Mouse (Mus musculus) MEL (cell line): ENCODE data around the gene Ramp2. TPM values are rescaled to one million over a fixed set of nuclear protein-coding genes. Genes with fewer than 3 reads are reported as not detected.

ENCODE experiments used
- DNase-seq: peaks from one replicate; pipeline ENCODE4 v3.0.0; 2011; ENCODE audit warnings: low read depth, low spot score
- H3K27ac ChIP-seq: 2 replicates; pipeline ENCODE4 v1.5.1; 2012; ENCODE audit warnings: low read depth, mild to moderate bottlenecking, control low read depth, low read length, moderate library complexity; ENCODE audit not compliant: control insufficient read depth
- H3K27me3 ChIP-seq, 2 experiments: fragments of 150-350 bp in 1 of 2; sonication (generic) in 1 of 2; 2 replicates each; pipeline ENCODE4 v1.6.1; 2012; ENCODE audit warnings: low read length in 2 of 2, mild to moderate bottlenecking in 2 of 2, improper control_type of control experiment in 1 of 2, moderate library complexity in 1 of 2; ENCODE audit not compliant: insufficient read depth in 2 of 2, control insufficient read depth in 1 of 2
- H3K36me3 ChIP-seq, 2 experiments: 2 replicates each; pipeline ENCODE4 v1.6.1; 2012 to 2014; ENCODE audit warnings: low read length in 2 of 2, improper control_type of control experiment in 1 of 2, inconsistent platforms in 1 of 2, mild to moderate bottlenecking in 1 of 2; ENCODE audit not compliant: insufficient read depth in 2 of 2, control insufficient read depth in 1 of 2
- H3K4me1 ChIP-seq, 2 experiments: fragments of 150-350 bp in 1 of 2; sonication (generic) in 1 of 2; 2 replicates each; pipeline ENCODE4 v1.6.1; 2012; ENCODE audit warnings: low read length in 2 of 2, improper control_type of control experiment in 1 of 2, mild to moderate bottlenecking in 1 of 2; ENCODE audit not compliant: insufficient read depth in 2 of 2, control insufficient read depth in 1 of 2
- H3K4me3 ChIP-seq, 2 experiments: fragments of 150-350 bp in 1 of 2; sonication (generic) in 1 of 2; 2 replicates each; pipeline ENCODE4 v1.5.1; 2012; ENCODE audit warnings: low read depth in 2 of 2, low read length in 2 of 2, mild to moderate bottlenecking in 2 of 2, moderate library complexity in 2 of 2, control low read depth in 1 of 2, improper control_type of control experiment in 1 of 2; ENCODE audit not compliant: control insufficient read depth in 1 of 2, insufficient read depth in 1 of 2
- H3K79me2 ChIP-seq: 2 replicates; pipeline ENCODE4 v1.6.1; 2012; ENCODE audit warnings: mild to moderate bottlenecking, low read length, moderate library complexity; ENCODE audit not compliant: control insufficient read depth, poor library complexity, insufficient read depth
- H3K9ac ChIP-seq: 2 replicates; pipeline ENCODE4 v1.6.1; 2012; ENCODE audit warnings: low read depth, mild to moderate bottlenecking, control low read depth, low read length, moderate library complexity; ENCODE audit not compliant: control insufficient read depth, poor library complexity, severe bottlenecking
- H3K9me3 ChIP-seq: fragments of 150-350 bp; sonication (generic); replicated peaks from 2 replicates; pipeline ENCODE4 v1.6.1; 2012; ENCODE audit warnings: mild to moderate bottlenecking, low read length, improper control_type of control experiment, moderate library complexity; ENCODE audit not compliant: insufficient read depth
- BHLHE40 ChIP-seq: IDR thresholded peaks from 2 replicates; pipeline ENCODE4 v1.6.1; 2012; ENCODE audit warnings: low read depth, mild to moderate bottlenecking, inconsistent platforms, low read length, improper control_type of control experiment, borderline replicate concordance
- CHD1 ChIP-seq: IDR thresholded peaks from 2 replicates; pipeline ENCODE4 v1.6.1; 2012; ENCODE audit warnings: low read depth, mild to moderate bottlenecking, inconsistent platforms, low read length, improper control_type of control experiment
- CTCF ChIP-seq, 3 experiments: IDR thresholded peaks in 2 of 3; conservative IDR thresholded peaks in 1 of 3; 2 replicates each; pipeline ENCODE4 v1.5.1; 2011 to 2012; ENCODE audit warnings: low read length in 3 of 3, low read depth in 2 of 3, mild to moderate bottlenecking in 2 of 3, improper control_type of control experiment in 1 of 3, inconsistent platforms in 1 of 3, mixed read lengths in 1 of 3, moderate library complexity in 1 of 3; ENCODE audit not compliant: control insufficient read depth in 1 of 3, insufficient read depth in 1 of 3, poor library complexity in 1 of 3, severe bottlenecking in 1 of 3
- E2F4 ChIP-seq: IDR thresholded peaks from 2 replicates; pipeline ENCODE4 v1.6.1; 2011; ENCODE audit warnings: low read depth, low read length, improper control_type of control experiment, borderline replicate concordance
- GATA1 ChIP-seq: IDR thresholded peaks from 2 replicates; pipeline ENCODE4 v1.6.1; 2011; ENCODE audit warnings: low read depth, low read length, improper control_type of control experiment
- JUND ChIP-seq: IDR thresholded peaks from 2 replicates; pipeline ENCODE4 v1.6.1; 2011; ENCODE audit warnings: low read depth, mild to moderate bottlenecking, improper control_type of control experiment, low read length
- KAT2A ChIP-seq: conservative IDR thresholded peaks from 2 replicates; pipeline ENCODE4 v1.6.1; 2012; ENCODE audit warnings: low read depth, low read length, improper control_type of control experiment, inconsistent platforms
- MAFK ChIP-seq: IDR thresholded peaks from 2 replicates; pipeline ENCODE4 v1.6.1; 2011; ENCODE audit warnings: low read depth, mild to moderate bottlenecking, low read length, improper control_type of control experiment, borderline replicate concordance
- MAX ChIP-seq: IDR thresholded peaks from 2 replicates; pipeline ENCODE4 v1.6.1; 2011; ENCODE audit warnings: low read length, improper control_type of control experiment
- MXI1 ChIP-seq: IDR thresholded peaks from 2 replicates; pipeline ENCODE4 v1.6.1; 2011; ENCODE audit warnings: mild to moderate bottlenecking, low read depth, low read length, improper control_type of control experiment
- MYB ChIP-seq: IDR thresholded peaks from 2 replicates; pipeline ENCODE4 v1.6.1; 2011; ENCODE audit warnings: mild to moderate bottlenecking, low read depth, low read length, improper control_type of control experiment
- MYC ChIP-seq: IDR thresholded peaks from 2 replicates; pipeline ENCODE4 v1.6.1; 2011; ENCODE audit warnings: low read depth, mild to moderate bottlenecking, low read length, improper control_type of control experiment, moderate library complexity
- NRF1 ChIP-seq: IDR thresholded peaks from 2 replicates; pipeline ENCODE4 v1.6.1; 2014; ENCODE audit warnings: low read depth, mild to moderate bottlenecking, inconsistent platforms, low read length, improper control_type of control experiment, moderate library complexity; ENCODE audit not compliant: poor library complexity, insufficient read depth, severe bottlenecking
- POLR2A ChIP-seq, 2 experiments: IDR thresholded peaks; 2 replicates each; pipeline ENCODE4 v1.6.1; 2011 to 2012; ENCODE audit warnings: low read length in 2 of 2, mild to moderate bottlenecking in 2 of 2, control low read depth in 1 of 2, improper control_type of control experiment in 1 of 2, low read depth in 1 of 2, moderate library complexity in 1 of 2; ENCODE audit not compliant: control insufficient read depth in 1 of 2, insufficient read depth in 1 of 2, poor library complexity in 1 of 2
- POLR2AphosphoS2 ChIP-seq: IDR thresholded peaks from 2 replicates; pipeline ENCODE4 v1.6.1; 2011; ENCODE audit warnings: low read length, improper control_type of control experiment
- POLR2AphosphoS5 ChIP-seq: IDR thresholded peaks from 2 replicates; pipeline ENCODE4 v1.6.1; 2012; ENCODE audit warnings: low read depth, borderline replicate concordance, mild to moderate bottlenecking, inconsistent platforms, low read length, moderate library complexity, mixed read lengths
- RAD21 ChIP-seq: IDR thresholded peaks from 2 replicates; pipeline ENCODE4 v1.6.1; 2011; ENCODE audit warnings: mild to moderate bottlenecking, low read depth, low read length, improper control_type of control experiment
- RCOR1 ChIP-seq: IDR thresholded peaks from 2 replicates; pipeline ENCODE4 v1.6.1; 2012; ENCODE audit warnings: low read depth, mild to moderate bottlenecking, inconsistent platforms, low read length, improper control_type of control experiment
- TAL1 ChIP-seq: IDR thresholded peaks from 2 replicates; pipeline ENCODE4 v1.6.1; 2012; ENCODE audit warnings: mild to moderate bottlenecking, inconsistent platforms, low read length, moderate library complexity, mixed read lengths
- ZC3H11A ChIP-seq: IDR thresholded peaks from 2 replicates; pipeline ENCODE4 v1.6.1; 2012; ENCODE audit warnings: low read depth, mild to moderate bottlenecking, inconsistent platforms, low read length, improper control_type of control experiment
- ZKSCAN1 ChIP-seq: IDR thresholded peaks from 2 replicates; pipeline ENCODE4 v1.6.1; 2012; ENCODE audit warnings: low read depth, mild to moderate bottlenecking, inconsistent platforms, low read length, improper control_type of control experiment, moderate library complexity
- ZMIZ1 ChIP-seq: IDR thresholded peaks from 2 replicates; pipeline ENCODE4 v1.6.1; 2012; ENCODE audit warnings: low read depth, mild to moderate bottlenecking, inconsistent platforms, low read length, improper control_type of control experiment, moderate library complexity
- ZNF384 ChIP-seq: IDR thresholded peaks from 2 replicates; pipeline ENCODE4 v1.6.1; 2012; ENCODE audit warnings: low read depth, mild to moderate bottlenecking, inconsistent platforms, low read length, improper control_type of control experiment
- polyA plus RNA-seq, 2 experiments: library from polyadenylated mRNA; stranded (reverse) in 1 of 2; unstranded in 1 of 2; fragments of >175 nt in 1 of 2; fragments of >200 nt in 1 of 2; gene quantifications; 2 replicates each; pipeline versions ENCODE4 v1.2.1 to v1.2.4; 2012; ENCODE audit warnings: low replicate concordance in 2 of 2, low read depth in 1 of 2; ENCODE audit not compliant: insufficient read length in 2 of 2, insufficient read depth in 1 of 2, missing spikeins in 1 of 2
- total RNA-seq: library from RNA; depleted of rRNA; stranded (reverse); fragments of 300-350 nt; gene quantifications from 2 replicates; pipeline ENCODE4 v1.2.3, GENCODE M21; 2012

Gene Ramp2
- total and polyA plus RNA-seq, 3 experiments: 0.12 TPM; not detected in 2

DNA sequence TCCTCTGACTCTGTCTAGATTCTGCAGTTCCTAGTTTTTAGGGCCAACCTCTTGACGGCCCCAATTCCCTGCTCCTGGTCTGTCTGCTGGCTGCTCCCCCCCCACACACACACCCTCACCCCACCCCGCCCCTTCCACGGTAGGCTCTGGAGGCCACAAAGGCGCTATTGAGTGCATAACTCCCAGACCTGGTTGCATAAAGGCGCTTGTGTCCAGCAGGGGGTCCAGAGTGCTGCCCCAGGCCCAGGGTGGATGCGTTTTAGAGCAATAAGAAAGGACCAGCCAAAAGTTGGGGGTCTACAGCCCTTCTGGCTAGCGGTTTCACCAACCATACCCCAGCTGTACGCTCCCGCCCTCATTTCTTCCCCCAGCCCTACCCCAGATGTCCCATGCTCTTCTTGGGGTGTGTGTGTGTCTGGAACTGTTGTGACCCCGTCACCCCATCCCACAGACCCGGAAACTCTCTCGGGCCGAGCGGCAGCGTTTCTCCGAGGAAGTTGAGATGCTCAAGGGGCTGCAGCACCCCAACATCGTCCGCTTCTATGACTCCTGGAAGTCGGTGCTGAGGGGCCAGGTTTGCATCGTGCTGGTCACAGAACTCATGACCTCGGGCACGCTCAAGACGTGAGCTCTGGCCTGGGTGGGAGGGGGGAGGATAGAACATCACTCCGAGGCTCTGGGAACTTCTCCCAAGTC lies 16.6 kb downstream of the Ramp2 start:
- H3K27me3 ChIP-seq: no peaks in the 10 kb centered on the region; a peak in 1 of 4 replicates

DNA sequence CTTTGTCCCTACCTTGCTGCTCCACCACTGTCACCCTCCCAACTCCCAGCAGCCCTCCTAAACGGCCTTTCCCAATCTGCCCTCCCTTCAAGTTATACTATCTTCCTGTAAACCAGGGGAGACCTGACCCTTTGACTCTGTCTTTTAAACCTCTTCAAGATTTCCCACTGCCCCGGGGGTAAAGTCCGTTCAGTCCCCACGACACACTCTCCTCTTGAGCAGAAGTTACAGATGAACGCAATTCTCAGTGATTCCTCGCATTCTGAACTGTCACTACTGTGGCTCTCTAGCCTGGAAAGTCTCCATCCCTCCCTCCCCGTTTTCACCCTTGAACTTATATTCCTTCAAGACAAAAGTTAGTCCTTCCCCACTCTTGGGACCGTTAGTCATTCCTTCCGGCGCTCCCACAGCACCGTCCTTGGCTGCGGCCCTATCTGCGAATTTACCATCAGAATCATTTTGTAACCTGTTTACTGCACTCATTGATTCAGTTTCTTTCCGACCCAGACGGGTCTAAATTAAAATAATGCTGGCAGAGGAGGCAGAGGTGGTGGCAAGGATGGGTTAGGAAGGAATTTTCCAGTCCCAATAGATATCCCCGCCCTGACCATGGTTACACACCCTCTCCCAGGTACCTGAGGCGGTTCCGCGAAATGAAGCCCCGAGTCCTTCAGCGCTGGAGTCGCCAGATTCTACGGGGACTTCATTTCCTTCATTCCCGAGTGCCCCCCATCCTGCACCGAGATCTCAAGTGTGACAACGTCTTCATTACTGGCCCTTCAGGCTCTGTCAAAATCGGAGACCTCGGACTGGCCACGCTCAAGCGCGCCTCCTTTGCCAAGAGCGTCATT lies 17.5 kb downstream of the Ramp2 start:
- no peak overlapping the region for H3K9ac ChIP-seq
- peaks cover 3 to 20% of the 10 kb centered on the region in 2 experiments; a peak in 3 of 4 replicates for H3K4me1 ChIP-seq
- no peak overlapping the region for H3K4me3 ChIP-seq
- DNase-seq: no peak
- no peak for TF ChIP-seq MYB
- no peak for TF ChIP-seq MXI1
- no peak for TF ChIP-seq ZKSCAN1
- no peak for TF ChIP-seq ZC3H11A
- no peak for TF ChIP-seq BHLHE40
- no peak for TF ChIP-seq MYC
- TF ChIP-seq MAFK: no peak
- no peak for TF ChIP-seq ZNF384
- no peak for TF ChIP-seq ZMIZ1
- no peak for TF ChIP-seq CHD1
- no peak for TF ChIP-seq NRF1
- TF ChIP-seq POLR2AphosphoS2: no peak
- TF ChIP-seq RCOR1: no peak
- TF ChIP-seq KAT2A: no peak
- TF ChIP-seq TAL1: no peak
- H3K9me3 ChIP-seq: no peaks in the 10 kb centered on the region
- H3K27me3 ChIP-seq: no peaks in the 10 kb centered on the region; a peak in 1 of 4 replicates
- peaks cover 3% of the 10 kb centered on the region; the same call in 1 of the 2 replicates for H3K79me2 ChIP-seq
- peaks cover 0 to 10% of the 10 kb centered on the region in 2 experiments; a peak in 2 of 4 replicates for H3K36me3 ChIP-seq
- no peak overlapping the region for H3K27ac ChIP-seq

More for the DNA sequence above, 16.6 kb downstream of the Ramp2 start:
- TF ChIP-seq MAX (no peak), POLR2AphosphoS5 (no peak), JUND (no peak), RAD21 (no peak), MXI1 (no peak), MYB (no peak), KAT2A (no peak), E2F4 (no peak), POLR2A (IDR thresholded peaks at IDR 0.05; ENCODE audit: control insufficient read depth in 1 of 2, insufficient read depth in 1 of 2, low read depth in 1 of 2, low read length in 2 of 2, poor library complexity in 1 of 2) (no peak), CTCF (IDR thresholded peaks at IDR 0.05 in 2 of 3, conservative IDR thresholded peaks at IDR 0.05 in 1 of 3; ENCODE audit: control insufficient read depth in 1 of 3, insufficient read depth in 1 of 3, low read depth in 2 of 3, low read length in 3 of 3, poor library complexity in 1 of 3, severe bottlenecking in 1 of 3) (no peak), NRF1 (no peak), GATA1 (no peak), CHD1 (no peak)
- Histone ChIP-seq H3K27ac (no peak overlapping the region), H3K9ac (no peak overlapping the region), H3K36me3 (peaks cover 0 to 10% of the 10 kb centered on the region in 2 experiments; a peak in 2 of 4 replicates), H3K4me3 (no peak overlapping the region), H3K79me2 (peaks cover 3% of the 10 kb centered on the region; the same call in 1 of the 2 replicates), H3K4me1 (peaks cover 3 to 20% of the 10 kb centered on the region in 2 experiments; a peak in 3 of 4 replicates), H3K9me3 (no peaks in the 10 kb centered on the region)
- no peak for DNase-seq
